Mouse (Mus musculus) hindbrain, embryonic 16.5 days (tissue): ENCODE measurements around the gene Zfr. TPM values are rescaled to one million over a fixed set of nuclear protein-coding genes. Genes with fewer than 3 reads are reported as not detected.

Experiments
- ATAC-seq: fragments of 200-750 bp; cut with Nextera tagmentation; 2 replicates; pipeline ENCODE4 v1.8.0; 2017; ENCODE audit warnings: moderate TSS enrichment, moderate library complexity
- H3K27ac ChIP-seq: fragments of 300-500 bp; sonication (generic); 2 replicates; pipeline ENCODE4 v1.5.1; 2014; ENCODE audit warnings: low read depth, mild to moderate bottlenecking, control low read depth, low read length, moderate library complexity
- H3K27me3 ChIP-seq: fragments of 300-500 bp; sonication (generic); replicated peaks from 2 replicates; pipeline ENCODE4 v1.6.1; 2014; ENCODE audit warnings: low read length; ENCODE audit not compliant: control insufficient read depth, insufficient read depth
- H3K36me3 ChIP-seq: fragments of 300-500 bp; sonication (generic); 2 replicates; pipeline ENCODE4 v1.6.1; 2014; ENCODE audit warnings: mild to moderate bottlenecking, low read length, moderate library complexity, mixed read lengths; ENCODE audit not compliant: control insufficient read depth, insufficient read depth
- H3K4me1 ChIP-seq: fragments of 300-500 bp; sonication (generic); 2 replicates; pipeline ENCODE4 v1.6.1; 2014; ENCODE audit warnings: low read depth, low read length; ENCODE audit not compliant: control insufficient read depth, insufficient read depth
- H3K4me2 ChIP-seq: fragments of 300-500 bp; sonication (generic); 2 replicates; pipeline ENCODE4 v1.6.1; 2014; ENCODE audit warnings: mild to moderate bottlenecking, low read length, control low read depth, moderate library complexity
- H3K4me3 ChIP-seq: fragments of 300-500 bp; sonication (generic); 2 replicates; pipeline ENCODE4 v1.5.1; 2014; ENCODE audit warnings: mild to moderate bottlenecking, low read length, control low read depth, moderate library complexity
- H3K9ac ChIP-seq: fragments of 300-500 bp; sonication (generic); 2 replicates; pipeline ENCODE4 v1.6.1; 2014; ENCODE audit warnings: low read depth, mild to moderate bottlenecking, control low read depth, low read length, moderate library complexity
- H3K9me3 ChIP-seq: fragments of 300-500 bp; sonication (generic); 2 replicates; pipeline ENCODE4 v1.6.1; 2014; ENCODE audit warnings: mild to moderate bottlenecking, low read length, moderate library complexity; ENCODE audit not compliant: control insufficient read depth
- WGBS: fragments of 180-500 bp; shearing (Covaris S2); extraction: QIAGEN DNeasy Blood & Tissue Kit; methylation state at CpG from one replicate; pipeline ENCODE4 v1.1.7; 2014; 5-methylcytosine and 5-hydroxymethylcytosine counted together
- polyA plus RNA-seq: library from polyadenylated mRNA; unstranded; fragments of >200 nt; fragmentation: Nextera tagmentation; extraction: Ambion mirVana; gene quantifications from 2 replicates; pipeline ENCODE4 v1.2.1, GENCODE M21; 2015

The Zfr gene
- polyA plus RNA-seq, 1 experiment from 2014 or later = 168 TPM

- H3K4me2 ChIP-seq = no peak overlapping the region
- H3K27ac ChIP-seq = no peak overlapping the region
- WGBS = 90% methylated on average over 2 of the region's 2 CpGs
- H3K9me3 ChIP-seq = no peaks in the 10 kb centered on the region
- H3K9ac ChIP-seq = no peak overlapping the region
- H3K27me3 ChIP-seq = no peaks in the 10 kb centered on the region
- no peaks in the 10 kb centered on the region for H3K36me3 ChIP-seq
- no peak for ATAC-seq
- H3K4me1 ChIP-seq = peaks cover 16% of the 10 kb centered on the region
- H3K4me3 ChIP-seq = no peak overlapping the region
These were observed 106.6 kb downstream of the Zfr start for GRCm38 (mm10) chr15:12224239-12224638.

DNA sequence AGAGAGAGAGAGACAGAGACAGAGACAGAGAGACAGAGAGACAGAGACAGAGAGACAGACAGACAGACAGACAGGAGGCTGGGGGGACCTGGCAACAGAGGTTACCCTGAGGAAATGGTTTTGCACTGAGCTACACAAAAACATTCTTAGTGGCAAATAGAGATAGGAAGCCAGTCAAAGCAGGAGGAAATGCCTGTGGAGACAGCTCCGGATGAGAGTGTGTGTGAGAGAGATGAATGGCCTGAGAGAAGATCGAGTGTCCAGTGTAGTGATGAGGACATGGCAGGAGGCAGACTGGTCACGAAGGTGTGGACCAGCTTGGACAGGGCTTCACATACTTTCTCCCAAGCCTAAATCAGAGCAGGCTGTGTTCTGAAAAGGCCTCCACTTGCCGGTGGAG, 107.4 kb downstream of the Zfr start:
- no peak overlapping the region for H3K4me2 ChIP-seq
- 63% methylated on average over 4 of the region's 4 CpGs for WGBS
- H3K36me3 ChIP-seq = no peaks in the 10 kb centered on the region
- H3K9ac ChIP-seq = no peak overlapping the region
- ATAC-seq = no peak
- H3K27ac ChIP-seq = no peak overlapping the region
- no peaks in the 10 kb centered on the region for H3K27me3 ChIP-seq
- no peak overlapping the region for H3K4me3 ChIP-seq
- H3K9me3 ChIP-seq = no peaks in the 10 kb centered on the region
- peaks cover 16% of the 10 kb centered on the region for H3K4me1 ChIP-seq

- Histone ChIP-seq H3K4me2 (no peak overlapping the region), H3K27ac (no peak overlapping the region), H3K27me3 (no peaks in the 10 kb centered on the region), H3K9me3 (no peaks in the 10 kb centered on the region), H3K9ac (no peak overlapping the region), H3K4me1 (peaks cover 14% of the 10 kb centered on the region), H3K4me3 (no peak overlapping the region), H3K36me3 (no peaks in the 10 kb centered on the region)
- WGBS = 94% methylated on average over 15 of the region's 15 CpGs
- ATAC-seq = no peak
These were observed 109.3 kb downstream of the Zfr start for GRCm38 (mm10) chr15:12226908-12227307.

DNA sequence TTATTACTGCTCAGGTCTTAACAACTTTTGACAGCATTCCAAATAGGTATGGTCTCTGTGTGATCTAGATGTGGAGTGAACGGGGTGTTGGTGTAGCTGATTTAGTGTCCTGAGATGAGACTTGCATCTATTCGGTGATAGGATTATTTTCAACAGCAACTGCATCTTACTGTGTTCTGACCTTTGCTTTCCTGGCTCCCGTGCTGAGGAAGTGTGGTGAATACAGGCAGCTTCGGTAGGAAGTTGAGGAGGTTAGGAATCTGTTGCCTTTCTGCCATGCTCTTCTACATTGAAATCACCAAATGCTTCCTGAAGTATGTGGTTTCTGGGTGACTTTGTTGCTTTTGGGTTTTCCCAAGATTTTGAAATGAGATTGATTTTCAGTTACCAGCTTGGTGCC, 109.7 kb downstream of the Zfr start:
- WGBS = 86% methylated on average over 4 of the region's 4 CpGs
- no peaks in the 10 kb centered on the region for H3K36me3 ChIP-seq
- ATAC-seq = no peak

DNA sequence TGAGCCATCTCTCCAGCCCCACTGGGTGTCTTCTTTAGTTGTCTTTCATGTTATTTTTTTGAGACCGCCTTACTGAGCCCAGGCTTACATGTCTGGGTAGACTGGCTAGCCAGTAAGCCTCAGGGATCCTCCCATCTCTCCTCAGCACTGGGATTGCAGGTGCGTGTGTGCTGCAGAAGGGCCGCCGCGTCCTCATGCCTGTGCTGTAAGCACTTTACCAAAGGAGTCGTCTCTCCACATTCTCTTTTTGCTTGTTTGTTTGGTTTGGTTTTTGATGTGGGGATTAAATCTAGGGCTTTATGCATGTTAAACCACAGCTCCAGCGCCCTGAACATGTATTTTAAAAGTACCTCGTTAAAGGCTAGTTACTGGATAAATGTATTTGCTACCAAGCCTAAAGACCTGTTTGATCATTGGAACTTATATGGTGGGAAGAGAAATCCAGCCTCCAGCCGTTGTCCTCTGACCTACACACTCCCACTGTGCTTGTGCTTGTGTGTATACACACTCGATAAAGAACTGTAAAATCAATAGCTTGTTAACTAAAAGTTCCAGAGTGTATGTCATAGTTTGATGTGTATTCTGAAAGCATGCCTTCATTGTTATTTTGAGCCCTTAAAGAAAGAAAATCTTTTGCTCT, 112.1 kb downstream of the Zfr start:
- Histone ChIP-seq H3K4me1 (peaks cover 6% of the 10 kb centered on the region; the same call in 1 of the 2 replicates), H3K4me2 (no peak overlapping the region)
- no peak for ATAC-seq

More for the DNA sequence above, 109.7 kb downstream of the Zfr start:
- peaks cover 10% of the 10 kb centered on the region; the same call in 1 of the 2 replicates for H3K4me1 ChIP-seq
- H3K9ac ChIP-seq = no peak overlapping the region
- no peak overlapping the region for H3K27ac ChIP-seq
- no peaks in the 10 kb centered on the region for H3K27me3 ChIP-seq
- no peaks in the 10 kb centered on the region for H3K9me3 ChIP-seq
- no peak overlapping the region for H3K4me3 ChIP-seq
- no peak overlapping the region for H3K4me2 ChIP-seq

DNA sequence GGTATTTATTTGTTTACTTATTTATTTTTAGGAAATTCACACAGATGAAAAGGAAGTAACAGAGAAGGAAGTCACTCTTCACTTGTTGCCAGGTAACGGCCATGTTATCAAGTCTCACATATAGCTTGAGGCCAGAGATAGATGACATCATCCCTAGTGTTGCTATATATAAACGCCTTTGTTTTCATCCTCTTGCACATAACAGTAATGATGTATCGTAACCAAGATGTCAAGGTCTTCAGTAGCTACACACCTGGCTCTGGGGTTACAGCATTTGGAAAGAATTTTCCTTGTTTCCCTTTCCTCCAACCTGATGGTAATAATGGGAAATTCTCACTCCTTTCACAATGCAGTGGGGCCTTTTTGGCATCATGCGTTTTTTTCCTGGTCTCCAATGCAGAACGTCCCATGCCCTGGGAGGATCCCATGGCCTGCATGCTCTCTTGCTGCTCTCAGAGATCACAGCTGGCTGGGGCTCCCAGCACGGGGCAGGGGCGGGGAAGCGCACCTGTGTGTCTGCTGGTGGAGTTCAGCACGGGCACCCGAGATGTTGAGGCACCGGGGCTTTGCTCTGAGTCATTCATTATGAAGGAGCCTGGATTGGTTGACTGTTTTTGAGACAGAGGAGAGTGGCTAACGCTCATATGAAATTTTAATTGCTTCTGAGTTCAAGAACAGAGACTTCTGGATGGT, 112.8 kb downstream of the Zfr start:
- Histone ChIP-seq H3K9ac (no peak overlapping the region), H3K27ac (no peak overlapping the region), H3K4me3 (no peak overlapping the region), H3K36me3 (peaks cover 6% of the 10 kb centered on the region; the same call in 1 of the 2 replicates), H3K9me3 (no peaks in the 10 kb centered on the region), H3K27me3 (no peaks in the 10 kb centered on the region), H3K4me2 (no peak overlapping the region), H3K4me1 (peaks cover 6% of the 10 kb centered on the region; the same call in 1 of the 2 replicates)
- ATAC-seq = 0 out of 2 replicates have a peak, but pooled peaks have one; percentile 21
- WGBS = 63% methylated on average over 12 of the region's 12 CpGs

More for the DNA sequence above, 112.1 kb downstream of the Zfr start:
- no peaks in the 10 kb centered on the region for H3K9me3 ChIP-seq
- H3K27ac ChIP-seq = no peak overlapping the region
- no peaks in the 10 kb centered on the region for H3K27me3 ChIP-seq
- peaks cover 6% of the 10 kb centered on the region; the same call in 1 of the 2 replicates for H3K36me3 ChIP-seq
- no peak overlapping the region for H3K9ac ChIP-seq
- H3K4me3 ChIP-seq = no peak overlapping the region
- 85% methylated on average over 10 of the region's 10 CpGs for WGBS

DNA sequence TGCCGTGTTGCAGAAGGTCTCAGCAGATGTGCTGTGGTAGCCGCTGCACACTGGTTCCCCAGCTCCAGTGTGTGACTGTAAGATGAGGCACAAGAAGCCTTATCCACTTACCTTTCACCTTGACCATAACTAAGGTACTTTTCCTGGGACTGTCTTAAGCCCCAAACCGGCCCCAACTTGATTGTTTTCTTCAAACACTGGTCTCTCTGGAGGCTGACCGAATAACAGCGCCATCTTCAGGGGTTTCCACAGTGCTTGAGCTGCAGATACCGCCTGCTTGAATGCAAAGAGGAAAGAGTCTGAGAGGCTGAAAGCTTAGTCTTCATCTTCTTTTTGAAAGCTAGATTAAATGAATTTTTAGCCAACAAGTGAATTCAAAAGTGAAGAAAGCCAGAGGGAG, 113.8 kb downstream of the Zfr start:
- Histone ChIP-seq H3K27ac (no peak overlapping the region), H3K4me2 (no peak overlapping the region), H3K27me3 (no peaks in the 10 kb centered on the region), H3K4me1 (peaks cover 6% of the 10 kb centered on the region; the same call in 1 of the 2 replicates), H3K9me3 (no peaks in the 10 kb centered on the region), H3K36me3 (peaks cover 10% of the 10 kb centered on the region), H3K9ac (no peak overlapping the region), H3K4me3 (no peak overlapping the region)
- ATAC-seq = no peak
- 85% methylated on average over 6 of the region's 6 CpGs for WGBS

- Histone ChIP-seq H3K36me3 (peaks cover 10% of the 10 kb centered on the region), H3K27ac (no peak overlapping the region; the same call in 1 of the 2 replicates), H3K4me3 (no peak overlapping the region), H3K4me2 (no peak overlapping the region), H3K4me1 (peaks cover 6% of the 10 kb centered on the region; the same call in 1 of the 2 replicates), H3K9ac (no peak overlapping the region), H3K27me3 (no peaks in the 10 kb centered on the region), H3K9me3 (no peaks in the 10 kb centered on the region)
- 81% methylated on average over 11 of the region's 11 CpGs for WGBS
- ATAC-seq = no peak
These were observed 114.8 kb downstream of the Zfr start for GRCm38 (mm10) chr15:12232429-12232828.

GRCm38 (mm10) chr15:12233021-12233420, 115.4 kb downstream of the Zfr start:
- no peak overlapping the region for H3K9ac ChIP-seq
- H3K4me3 ChIP-seq = no peak overlapping the region
- no peaks in the 10 kb centered on the region for H3K27me3 ChIP-seq
- H3K36me3 ChIP-seq = peaks cover 12% of the 10 kb centered on the region
- WGBS = 83% methylated on average over 4 of the region's 4 CpGs
- no peak overlapping the region for H3K4me2 ChIP-seq
- peaks cover 2% of the 10 kb centered on the region; the same call in 1 of the 2 replicates for H3K4me1 ChIP-seq
- ATAC-seq = no peak
- H3K9me3 ChIP-seq = no peaks in the 10 kb centered on the region
- no peak overlapping the region for H3K27ac ChIP-seq
